Mouse (Mus musculus) midbrain, embryonic 12.5 days (tissue): ENCODE measurements at regions not wholly inside any gene's neighbourhood (a gene's known extent, or its start where the extent isn't known, plus 50 kb on each side); places are given as distances from the start of the nearest gene placed in this dataset.
A peak's percentile ranks its signal among the peaks of the same experiment; 100 is the strongest.

Experiments used
- ATAC-seq: fragments of 200-750 bp; cut with Nextera tagmentation; 2 replicates; pipeline ENCODE4 v1.8.0; 2017; ENCODE audit warnings: low read depth, moderate TSS enrichment, moderate library complexity; ENCODE audit not compliant: low FRiP score
- H3K27ac ChIP-seq: fragments of 300-500 bp; sonication (generic); replicated peaks from 2 replicates; pipeline ENCODE4 v1.5.1; 2016; ENCODE audit warnings: mild to moderate bottlenecking
- H3K27me3 ChIP-seq: fragments of 300-500 bp; sonication (generic); 2 replicates; pipeline ENCODE4 v1.6.1; 2016; ENCODE audit warnings: mild to moderate bottlenecking
- H3K36me3 ChIP-seq: fragments of 300-500 bp; sonication (generic); 2 replicates; pipeline ENCODE4 v1.6.1; 2016
- H3K4me1 ChIP-seq: fragments of 300-500 bp; sonication (generic); 2 replicates; pipeline ENCODE4 v1.6.1; 2016
- H3K4me2 ChIP-seq: fragments of 300-500 bp; sonication (generic); replicated peaks from 2 replicates; pipeline ENCODE4 v1.6.1; 2016; ENCODE audit warnings: mild to moderate bottlenecking, moderate library complexity
- H3K4me3 ChIP-seq: fragments of 300-500 bp; sonication (generic); 2 replicates; pipeline ENCODE4 v1.5.1; 2016; ENCODE audit warnings: mild to moderate bottlenecking
- H3K9ac ChIP-seq: fragments of 300-500 bp; sonication (generic); replicated peaks from 2 replicates; pipeline ENCODE4 v1.6.1; 2016; ENCODE audit warnings: mild to moderate bottlenecking, moderate library complexity
- H3K9me3 ChIP-seq: fragments of 300-500 bp; sonication (generic); 2 replicates; pipeline ENCODE4 v1.6.1; 2016; ENCODE audit warnings: mild to moderate bottlenecking
- WGBS: fragments of 180-500 bp; shearing (Covaris S2); methylation state at CpG from one replicate; pipeline ENCODE4 v1.1.7; 2016; 5-methylcytosine and 5-hydroxymethylcytosine counted together

- H3K36me3 ChIP-seq: no peaks in the 10 kb centered on the region
- H3K9me3 ChIP-seq: no peaks in the 10 kb centered on the region
- no peak overlapping the region for H3K4me3 ChIP-seq
- no peak overlapping the region for H3K9ac ChIP-seq
- peaks cover 53% of the 10 kb centered on the region for H3K27me3 ChIP-seq
- H3K4me1 ChIP-seq: peaks cover 45% of the 10 kb centered on the region
- H3K4me2 ChIP-seq: peak overlapping the region; percentile 19
- 5% methylated on average over 3 of the region's 3 CpGs for WGBS
- ATAC-seq: no peak; the same call in 1 of the 2 replicates
- H3K27ac ChIP-seq: peak overlapping the region; percentile 77
Observed at GRCm38 (mm10) chr2:161338953-161339326, 230.1 kb upstream of the Chd6 start.

GRCm38 (mm10) chr2:161332653-161333052 lies 223.8 kb upstream of the Chd6 start:
- 0 out of 2 replicates have a peak, but pooled peaks have one; percentile 30 for ATAC-seq

GRCm38 (mm10) chr2:161331850-161332365 lies 223.0 kb upstream of the Chd6 start:
- Histone ChIP-seq H3K4me3 (no peak overlapping the region), H3K9me3 (no peaks in the 10 kb centered on the region), H3K9ac (no peak overlapping the region), H3K27ac (no peak overlapping the region), H3K4me2 (no peak overlapping the region), H3K36me3 (no peaks in the 10 kb centered on the region), H3K27me3 (peaks cover 10% of the 10 kb centered on the region), H3K4me1 (0 out of 2 replicates have a peak, but pooled peaks cover 4% of the 10 kb centered on the region)
- ATAC-seq: no peak
- WGBS: 94% methylated on average over 10 of the region's 10 CpGs

More at GRCm38 (mm10) chr2:161332653-161333052, 223.8 kb upstream of the Chd6 start:
- Histone ChIP-seq H3K9ac (no peak overlapping the region), H3K4me1 (0 out of 2 replicates have a peak, but pooled peaks cover 4% of the 10 kb centered on the region), H3K4me2 (no peak overlapping the region), H3K27me3 (peaks cover 17% of the 10 kb centered on the region), H3K36me3 (no peaks in the 10 kb centered on the region), H3K9me3 (no peaks in the 10 kb centered on the region), H3K27ac (no peak overlapping the region), H3K4me3 (no peak overlapping the region)
- WGBS: 49% methylated on average over 2 of the region's 2 CpGs

- Histone ChIP-seq H3K9me3 (no peaks in the 10 kb centered on the region), H3K27me3 (no peaks in the 10 kb centered on the region), H3K4me3 (no peak overlapping the region), H3K36me3 (no peaks in the 10 kb centered on the region), H3K27ac (no peak overlapping the region), H3K9ac (no peak overlapping the region), H3K4me1 (no peaks in the 10 kb centered on the region; the same call in 1 of the 2 replicates), H3K4me2 (no peak overlapping the region)
- 75% methylated on average over 3 of the region's 3 CpGs for WGBS
- no peak for ATAC-seq
Observed at GRCm38 (mm10) chr2:161302796-161303195, 193.9 kb upstream of the Chd6 start.

- Histone ChIP-seq H3K4me2 (no peak overlapping the region), H3K4me1 (peaks cover 12% of the 10 kb centered on the region; the same call in 1 of the 2 replicates), H3K9me3 (no peaks in the 10 kb centered on the region), H3K9ac (no peak overlapping the region), H3K36me3 (no peaks in the 10 kb centered on the region), H3K27ac (no peak overlapping the region), H3K4me3 (no peak overlapping the region), H3K27me3 (no peaks in the 10 kb centered on the region)
- 72% methylated on average over 9 of the region's 9 CpGs for WGBS
- no peak for ATAC-seq
Observed at GRCm38 (mm10) chr2:161268861-161269413, 160.1 kb upstream of the Chd6 start.

- WGBS: 17% methylated on average over 5 of the region's 5 CpGs
- no peak overlapping the region for H3K4me2 ChIP-seq
- H3K9me3 ChIP-seq: no peaks in the 10 kb centered on the region
- H3K27ac ChIP-seq: no peak overlapping the region
- H3K4me3 ChIP-seq: no peak overlapping the region
- H3K27me3 ChIP-seq: no peaks in the 10 kb centered on the region; the same call in 1 of the 2 replicates
- no peak overlapping the region for H3K9ac ChIP-seq
- H3K36me3 ChIP-seq: no peaks in the 10 kb centered on the region
- no peak for ATAC-seq
- peaks cover 12% of the 10 kb centered on the region; the same call in 1 of the 2 replicates for H3K4me1 ChIP-seq
Observed at GRCm38 (mm10) chr2:161266476-161266875, 157.6 kb upstream of the Chd6 start.

- Histone ChIP-seq H3K4me2 (no peak overlapping the region), H3K9ac (no peak overlapping the region), H3K4me3 (no peak overlapping the region), H3K4me1 (peaks cover 12% of the 10 kb centered on the region; the same call in 1 of the 2 replicates), H3K36me3 (no peaks in the 10 kb centered on the region), H3K27ac (no peak overlapping the region), H3K9me3 (no peaks in the 10 kb centered on the region), H3K27me3 (no peaks in the 10 kb centered on the region; the same call in 1 of the 2 replicates)
- 39% methylated on average over 8 of the region's 8 CpGs for WGBS
- ATAC-seq: peak; percentile 44; the same call in 1 of the 2 replicates
Observed at GRCm38 (mm10) chr2:161265211-161265610, 156.3 kb upstream of the Chd6 start.

- H3K9ac ChIP-seq: no peak overlapping the region
- no peak for ATAC-seq
- H3K4me1 ChIP-seq: no peaks in the 10 kb centered on the region
- 89% methylated on average over 2 of the region's 2 CpGs for WGBS
- no peaks in the 10 kb centered on the region for H3K27me3 ChIP-seq
- no peaks in the 10 kb centered on the region for H3K36me3 ChIP-seq
- no peak overlapping the region for H3K4me2 ChIP-seq
- H3K4me3 ChIP-seq: no peak overlapping the region
- H3K9me3 ChIP-seq: no peaks in the 10 kb centered on the region
- H3K27ac ChIP-seq: no peak overlapping the region
Observed at GRCm38 (mm10) chr2:161252761-161253160, 143.9 kb upstream of the Chd6 start.

GRCm38 (mm10) chr2:161241665-161242064 lies 132.8 kb upstream of the Chd6 start:
- ATAC-seq: no peak
- Histone ChIP-seq H3K9ac (no peak overlapping the region), H3K27ac (no peak overlapping the region), H3K4me1 (no peaks in the 10 kb centered on the region), H3K9me3 (no peaks in the 10 kb centered on the region), H3K4me2 (no peak overlapping the region), H3K27me3 (no peaks in the 10 kb centered on the region), H3K36me3 (no peaks in the 10 kb centered on the region), H3K4me3 (no peak overlapping the region)
- WGBS: 85% methylated on average over 6 of the region's 6 CpGs

GRCm38 (mm10) chr2:161237280-161237819 lies 128.5 kb upstream of the Chd6 start:
- 66% methylated on average over 9 of the region's 9 CpGs for WGBS
- Histone ChIP-seq H3K9me3 (no peaks in the 10 kb centered on the region), H3K9ac (no peak overlapping the region), H3K4me1 (no peaks in the 10 kb centered on the region), H3K4me2 (no peak overlapping the region), H3K27me3 (no peaks in the 10 kb centered on the region), H3K36me3 (no peaks in the 10 kb centered on the region), H3K4me3 (no peak overlapping the region), H3K27ac (no peak overlapping the region)
- no peak for ATAC-seq

GRCm38 (mm10) chr2:161233155-161233741 lies 124.4 kb upstream of the Chd6 start:
- no peaks in the 10 kb centered on the region for H3K27me3 ChIP-seq
- H3K4me2 ChIP-seq: no peak overlapping the region
- H3K4me1 ChIP-seq: no peaks in the 10 kb centered on the region
- H3K36me3 ChIP-seq: no peaks in the 10 kb centered on the region
- no peak overlapping the region for H3K9ac ChIP-seq
- H3K4me3 ChIP-seq: no peak overlapping the region
- 80% methylated on average over 9 of the region's 9 CpGs for WGBS
- no peak for ATAC-seq
- H3K9me3 ChIP-seq: no peaks in the 10 kb centered on the region
- no peak overlapping the region for H3K27ac ChIP-seq

GRCm38 (mm10) chr2:161231405-161231804 lies 122.5 kb upstream of the Chd6 start:
- Histone ChIP-seq H3K27me3 (no peaks in the 10 kb centered on the region), H3K4me2 (no peak overlapping the region), H3K27ac (no peak overlapping the region), H3K36me3 (no peaks in the 10 kb centered on the region), H3K9me3 (no peaks in the 10 kb centered on the region), H3K4me1 (no peaks in the 10 kb centered on the region), H3K9ac (no peak overlapping the region), H3K4me3 (no peak overlapping the region)
- WGBS: 62% methylated on average over 4 of the region's 4 CpGs
- no peak for ATAC-seq
